Mouse (Mus musculus) kidney, embryonic 15.5 days (tissue): ENCODE measurements at regions not wholly inside any gene's neighbourhood (a gene's known extent, or its start where the extent isn't known, plus 50 kb on each side); places are given as distances from the start of the nearest gene placed in this dataset.

Experiments used
- ATAC-seq: fragments of 200-750 bp; cut with Nextera tagmentation; replicated peaks from 2 replicates; pipeline ENCODE4 v1.8.0; 2017; ENCODE audit warnings: moderate TSS enrichment; ENCODE audit not compliant: low FRiP score
- H3K27ac ChIP-seq: fragments of 300-500 bp; sonication (generic); 2 replicates; pipeline ENCODE4 v1.5.1; 2015; ENCODE audit warnings: mild to moderate bottlenecking, inconsistent platforms
- H3K27me3 ChIP-seq: fragments of 300-500 bp; sonication (generic); 2 replicates; pipeline ENCODE4 v1.6.1; 2015; ENCODE audit warnings: inconsistent platforms
- H3K36me3 ChIP-seq: fragments of 300-500 bp; sonication (generic); 2 replicates; pipeline ENCODE4 v1.6.1; 2015; ENCODE audit warnings: inconsistent platforms
- H3K4me1 ChIP-seq: fragments of 300-500 bp; sonication (generic); 2 replicates; pipeline ENCODE4 v1.6.1; 2015; ENCODE audit warnings: inconsistent platforms
- H3K4me2 ChIP-seq: fragments of 300-500 bp; sonication (generic); 2 replicates; pipeline ENCODE4 v1.6.1; 2015; ENCODE audit warnings: moderate library complexity, mild to moderate bottlenecking, inconsistent platforms
- H3K4me3 ChIP-seq: fragments of 300-500 bp; sonication (generic); replicated peaks from 2 replicates; pipeline ENCODE4 v1.5.1; 2015; ENCODE audit warnings: mild to moderate bottlenecking, inconsistent platforms
- H3K9ac ChIP-seq: fragments of 300-500 bp; sonication (generic); 2 replicates; pipeline ENCODE4 v1.6.1; 2015; ENCODE audit warnings: mild to moderate bottlenecking, inconsistent platforms
- H3K9me3 ChIP-seq: fragments of 300-500 bp; sonication (generic); replicated peaks from 2 replicates; pipeline ENCODE4 v1.6.1; 2016; ENCODE audit warnings: inconsistent platforms
- WGBS: fragments of 180-500 bp; shearing (Covaris S2); methylation state at CpG from one replicate; pipeline ENCODE4 v1.1.7; 2015; ENCODE audit warnings: mixed read lengths; 5-methylcytosine and 5-hydroxymethylcytosine counted together

DNA sequence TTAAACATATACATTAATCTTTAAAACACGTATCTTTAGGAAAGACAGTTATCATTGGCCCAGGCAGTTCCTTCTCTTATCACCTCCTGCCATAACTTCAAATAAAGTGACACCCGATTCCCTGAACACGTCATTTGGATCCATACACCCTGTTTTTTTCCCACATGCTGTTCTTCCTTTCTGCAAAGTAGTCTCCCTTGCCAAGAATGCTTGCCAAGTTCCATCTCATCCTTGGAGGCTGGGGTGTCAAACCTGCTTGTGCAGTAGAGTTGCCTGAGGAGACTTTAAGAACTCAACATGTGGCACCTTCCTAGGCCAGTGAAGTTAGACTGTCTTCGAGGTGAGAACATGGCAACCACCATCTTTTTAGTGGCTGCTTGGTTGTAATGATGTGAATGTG is 73.2 kb upstream of the Pard3b start:
- no peaks in the 10 kb centered on the region for H3K27me3 ChIP-seq
- no peaks in the 10 kb centered on the region for H3K9me3 ChIP-seq
- no peaks in the 10 kb centered on the region for H3K4me1 ChIP-seq
- H3K27ac ChIP-seq: no peak overlapping the region
- WGBS: 85% methylated on average over 4 of the region's 4 CpGs
- H3K36me3 ChIP-seq: no peaks in the 10 kb centered on the region
- H3K9ac ChIP-seq: no peak overlapping the region
- H3K4me3 ChIP-seq: no peak overlapping the region
- H3K4me2 ChIP-seq: no peak overlapping the region
- no peak for ATAC-seq

DNA sequence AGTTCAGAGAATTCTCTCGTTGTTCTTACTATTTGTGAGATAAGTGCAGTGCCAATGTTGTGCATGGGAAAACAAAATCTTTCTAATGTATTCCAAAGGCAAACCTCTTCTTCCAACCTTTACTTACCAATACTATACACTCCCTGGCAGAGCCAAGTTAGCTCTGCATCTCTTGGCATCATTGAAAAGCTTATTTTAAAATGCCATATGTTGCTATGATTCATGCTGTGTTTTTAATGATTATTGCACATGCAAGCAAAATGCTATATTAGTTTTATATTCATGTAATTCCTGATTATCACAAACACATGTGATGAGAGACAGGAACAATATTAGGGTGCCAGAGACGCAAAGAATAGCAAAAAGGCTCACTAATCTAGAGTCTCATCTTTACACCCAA is 64.3 kb upstream of the Pard3b start:
- H3K27ac ChIP-seq: no peak overlapping the region
- no peaks in the 10 kb centered on the region for H3K9me3 ChIP-seq
- WGBS: 79% methylated on average over 2 of the region's 2 CpGs
- no peaks in the 10 kb centered on the region for H3K36me3 ChIP-seq
- H3K4me1 ChIP-seq: no peaks in the 10 kb centered on the region
- no peaks in the 10 kb centered on the region for H3K27me3 ChIP-seq
- H3K4me2 ChIP-seq: no peak overlapping the region
- H3K9ac ChIP-seq: no peak overlapping the region
- no peak overlapping the region for H3K4me3 ChIP-seq
- no peak for ATAC-seq

DNA sequence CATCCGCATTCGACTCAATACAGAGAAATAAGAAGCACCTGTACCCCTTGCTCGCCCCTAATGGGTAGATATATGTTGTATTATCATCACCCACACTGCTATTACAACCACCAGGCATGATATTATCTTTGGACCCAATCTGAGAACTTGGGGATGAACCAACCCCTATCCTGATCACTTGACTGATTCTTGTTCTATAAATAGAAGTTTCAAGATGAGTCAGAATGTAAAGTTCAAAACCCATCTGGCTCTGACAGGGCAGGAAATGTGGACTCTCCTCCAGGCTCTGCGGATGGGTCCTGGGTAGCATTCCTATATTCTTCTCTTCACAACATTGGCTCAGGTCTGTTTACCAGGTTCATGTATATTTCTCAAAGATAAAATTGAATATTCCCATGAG is 61.9 kb upstream of the Pard3b start:
- Histone ChIP-seq H3K4me3 (no peak overlapping the region), H3K36me3 (no peaks in the 10 kb centered on the region), H3K4me1 (no peaks in the 10 kb centered on the region), H3K27me3 (no peaks in the 10 kb centered on the region), H3K9ac (no peak overlapping the region), H3K4me2 (no peak overlapping the region), H3K27ac (no peak overlapping the region), H3K9me3 (no peaks in the 10 kb centered on the region)
- WGBS: 87% methylated on average over 4 of the region's 4 CpGs
- ATAC-seq: no peak

DNA sequence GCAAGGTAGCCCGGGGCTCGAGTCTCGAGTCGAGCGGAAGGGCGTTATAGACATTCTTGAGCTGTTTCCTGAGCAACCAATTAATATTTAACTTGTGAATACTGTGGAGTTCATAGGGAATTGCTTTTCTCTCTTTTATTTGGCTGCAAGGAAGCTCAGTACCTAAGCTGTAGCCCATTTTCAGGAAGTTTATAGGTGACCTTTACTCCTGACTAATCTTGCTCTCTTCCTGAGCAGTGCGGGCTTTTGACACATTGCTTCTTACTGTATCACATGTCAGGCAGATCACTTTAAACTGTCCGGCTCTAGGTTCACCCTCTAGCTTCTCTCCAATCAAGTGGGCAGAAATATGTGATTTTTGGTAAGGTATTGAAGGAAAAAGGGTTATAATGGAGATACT is 51.4 kb upstream of the Pard3b start:
- H3K9ac ChIP-seq: no peak overlapping the region
- WGBS: 74% methylated on average over 8 of the region's 8 CpGs
- no peak for ATAC-seq
- no peaks in the 10 kb centered on the region for H3K27me3 ChIP-seq
- no peak overlapping the region for H3K4me3 ChIP-seq
- no peaks in the 10 kb centered on the region for H3K9me3 ChIP-seq
- no peak overlapping the region for H3K4me2 ChIP-seq
- no peaks in the 10 kb centered on the region for H3K36me3 ChIP-seq
- H3K4me1 ChIP-seq: no peaks in the 10 kb centered on the region
- H3K27ac ChIP-seq: no peak overlapping the region
